Mouse (Mus musculus): ENCODE measurements at regions not wholly inside any gene's neighbourhood (a gene's known extent, or its start where the extent isn't known, plus 50 kb on each side); places are given as distances from the start of the nearest gene placed in this dataset.

- in situ Hi-C loops (cut with MboI, MseI) = no loop called here
These were observed 575.1 kb upstream of the Itga1 start for GRCm38 (mm10) chr13:115676836-115677235.

GRCm38 (mm10) chr13:115673729-115674128 is 572.0 kb upstream of the Itga1 start:
- in situ Hi-C loops (cut with MboI, MseI) = no loop called here

- in situ Hi-C loops (cut with MboI, MseI) = no loop called here
These were observed 569.9 kb upstream of the Itga1 start for GRCm38 (mm10) chr13:115671685-115672084.

- in situ Hi-C loops (cut with MboI, MseI) = no loop called here
These were observed 567.8 kb upstream of the Itga1 start for GRCm38 (mm10) chr13:115669516-115669915.

GRCm38 (mm10) chr13:115655134-115655533 is 553.4 kb upstream of the Itga1 start:
- in situ Hi-C loops (cut with MboI, MseI) = no loop called here

- in situ Hi-C loops (cut with MboI, MseI) = no loop called here
These were observed 551.2 kb upstream of the Itga1 start for GRCm38 (mm10) chr13:115652935-115653334.

- in situ Hi-C loops (cut with MboI, MseI) = no loop called here
These were observed 550.6 kb upstream of the Itga1 start for GRCm38 (mm10) chr13:115652352-115652751.

- in situ Hi-C loops (cut with MboI, MseI) = loop anchor here (10.0 to 25.0 kb wide), 2 partner anchors 597 to 1869 kb away; no protein-coding TSS in a partner anchor
These were observed 529.8 kb upstream of the Itga1 start for GRCm38 (mm10) chr13:115631410-115632105.

GRCm38 (mm10) chr13:115630603-115631002 is 528.8 kb upstream of the Itga1 start:
- in situ Hi-C loops (cut with MboI, MseI) = loop anchor here (10.0 to 25.0 kb wide), 2 partner anchors 596 to 1868 kb away; no protein-coding TSS in a partner anchor

GRCm38 (mm10) chr13:115613174-115613573 is 511.4 kb upstream of the Itga1 start:
- in situ Hi-C loops (cut with MboI, MseI) = no loop called here

- in situ Hi-C loops (cut with MboI, MseI) = no loop called here
These were observed 504.7 kb upstream of the Itga1 start for GRCm38 (mm10) chr13:115606441-115606840.

GRCm38 (mm10) chr13:115595126-115595671 is 493.4 kb upstream of the Itga1 start:
- in situ Hi-C loops (cut with MboI, MseI) = no loop called here

- in situ Hi-C loops (cut with MboI, MseI) = no loop called here
These were observed 474.2 kb upstream of the Itga1 start for GRCm38 (mm10) chr13:115575967-115576366.

- in situ Hi-C loops (cut with MboI, MseI) = no loop called here
These were observed 473.5 kb upstream of the Itga1 start for GRCm38 (mm10) chr13:115575052-115575891.

GRCm38 (mm10) chr13:115541167-115541566 is 439.4 kb upstream of the Itga1 start:
- in situ Hi-C loops (cut with MboI, MseI) = no loop called here

- in situ Hi-C loops (cut with MboI, MseI) = no loop called here
These were observed 434.1 kb upstream of the Itga1 start for GRCm38 (mm10) chr13:115535900-115536299.

GRCm38 (mm10) chr13:115513914-115514313 is 412.1 kb upstream of the Itga1 start:
- in situ Hi-C loops (cut with MboI, MseI) = no loop called here

- in situ Hi-C loops (cut with MboI, MseI) = no loop called here
These were observed 410.4 kb upstream of the Itga1 start for GRCm38 (mm10) chr13:115512214-115512613.

GRCm38 (mm10) chr13:115508646-115509045 is 406.9 kb upstream of the Itga1 start:
- in situ Hi-C loops (cut with MboI, MseI) = no loop called here

- in situ Hi-C loops (cut with MboI, MseI) = no loop called here
These were observed 392.6 kb upstream of the Itga1 start for GRCm38 (mm10) chr13:115494399-115494798.

- in situ Hi-C loops (cut with MboI, MseI) = no loop called here
These were observed 374.1 kb upstream of the Itga1 start for GRCm38 (mm10) chr13:115475861-115476260.

- in situ Hi-C loops (cut with MboI, MseI) = no loop called here
These were observed 363.9 kb upstream of the Itga1 start for GRCm38 (mm10) chr13:115465689-115466088.
